Comparison of ENCODE assay signal across 22 mouse cellular contexts in genomic region chr15:3264828-3265227, GRCm38 (mm10). TPM values are rescaled to one million over a fixed set of nuclear protein-coding genes. Genes with fewer than 3 reads are reported as not detected.
DNase-seq lines count a peak whose midpoint lies in the region; ATAC-seq and TF ChIP-seq lines count a peak whose summit lies in the region.
"Had no signal": no experiment of that assay in that cellular context is flagged by ENCODE, and none has a peak within 500 bp of the region (broad histone marks: within the 10 kb centered on the region; RNA-seq: fewer than 3 reads in every experiment).

No protein-coding gene starts in this region.

- no peak overlapping the region for H3K9ac ChIP-seq in forebrain, postnatal 0 days
- no peak overlapping the region for H3K9ac ChIP-seq in kidney, embryonic 16.5 days (replicated peaks; ENCODE audit: low read length)

- no peaks in the 10 kb centered on the region for H3K36me3 ChIP-seq in forebrain, postnatal 0 days (ENCODE audit: insufficient read depth)
- no peaks in the 10 kb centered on the region for H3K36me3 ChIP-seq in kidney, embryonic 16.5 days (ENCODE audit: insufficient read depth, low read length)
- H3K36me3 ChIP-seq: G1E had no signal

- WGBS in forebrain, postnatal 0 days = 83% methylated on average over 1 of the region's 1 CpGs
- 83% methylated on average over 1 of the region's 1 CpGs for WGBS in kidney, embryonic 16.5 days

- no peak overlapping the region for H3K27ac ChIP-seq in forebrain, postnatal 0 days (ENCODE audit: low read depth, low read length)
- no peak overlapping the region for H3K27ac ChIP-seq in kidney, embryonic 16.5 days (ENCODE audit: low read length)
- no peak overlapping the region for H3K27ac ChIP-seq in left cerebral cortex, adult 2 months

- no peaks in the 10 kb centered on the region for H3K27me3 ChIP-seq in forebrain, postnatal 0 days (ENCODE audit: insufficient read depth, low read length)
- H3K27me3 ChIP-seq in kidney, embryonic 16.5 days (ENCODE audit: insufficient read depth, low read length) = no peaks in the 10 kb centered on the region
- H3K27me3 ChIP-seq: CH12.LX, Patski had no signal

- no peaks in the 10 kb centered on the region for H3K9me3 ChIP-seq in forebrain, postnatal 0 days (ENCODE audit: low read length)
- H3K9me3 ChIP-seq in kidney, embryonic 16.5 days (ENCODE audit: low read length) = no peaks in the 10 kb centered on the region
- H3K9me3 ChIP-seq: G1E had no signal

- H3K4me3 ChIP-seq in forebrain, postnatal 0 days (ENCODE audit: low read depth, low read length) = no peak overlapping the region
- no peak overlapping the region for H3K4me3 ChIP-seq in kidney, embryonic 16.5 days (ENCODE audit: low read length)
- H3K4me3 ChIP-seq in left cerebral cortex, adult 2 months = no peak overlapping the region

- ATAC-seq in common myeloid progenitor, adult 5-6 weeks (replicated peaks; ENCODE audit: low read depth, poor library complexity, severe bottlenecking) = peak; percentile 65
- ATAC-seq in granulocyte monocyte progenitor cell, adult 5-6 weeks (replicated peaks; ENCODE audit: poor library complexity, severe bottlenecking) = peak; percentile 51
- peak; percentile 50 for ATAC-seq in megakaryocyte progenitor cell, adult 5-6 weeks (replicated peaks; ENCODE audit: poor library complexity)
- ATAC-seq in forebrain, postnatal 0 days = no peak
- no peak for ATAC-seq in kidney, embryonic 16.5 days (ENCODE audit: low FRiP score, low TSS enrichment)
- ATAC-seq: Patski had no signal

- peak; percentile 10 for DNase-seq in thymus, postnatal 0 days (ENCODE audit: low spot score)
- DNase-seq in thymus, adult 18-20 months = no peak
- DNase-seq in forebrain, postnatal 0 days = no peak
- no peak for DNase-seq in left cerebral cortex, adult 2 months (ENCODE audit: extremely low spot score in 1 of 2, low spot score in 2 of 2)
- DNase-seq: adrenal gland, adult 2 months; adrenal gland, adult 8-10 months; adrenal gland, postnatal 10 days; adrenal gland, postnatal 14 days; adrenal gland, postnatal 25 days; adrenal gland, postnatal 36 days; B cell, adult 2 months; cerebellum, adult 11 months; cerebellum, adult 11-12 months had no signal

- intact Hi-C loops in left cerebral cortex, adult 2 months (cut with DNase I) = no loop called here

- H3K4me2 ChIP-seq in forebrain, postnatal 0 days (ENCODE audit: low read depth) = no peak overlapping the region
- no peak overlapping the region for H3K4me2 ChIP-seq in kidney, embryonic 16.5 days (replicated peaks; ENCODE audit: low read depth, low read length)

- TF ChIP-seq CTCF in forebrain, postnatal 0 days (IDR thresholded peaks at IDR 0.05; ENCODE audit: low read depth) = no peak
- no peak for TF ChIP-seq CTCF in left cerebral cortex, adult 2 months (IDR thresholded peaks at IDR 0.05)

- H3K4me1 ChIP-seq in forebrain, postnatal 0 days (ENCODE audit: insufficient read depth) = no peaks in the 10 kb centered on the region
- H3K4me1 ChIP-seq in kidney, embryonic 16.5 days (ENCODE audit: insufficient read depth, low read length) = peaks cover 5% of the 10 kb centered on the region; the same call in 1 of the 2 replicates

RNA-seq across cellular contexts. Expression of gene Selenop, which starts 3.5 kb away (rescaled TPM):
- polyA plus RNA-seq in thymus, postnatal 0 days (2015; fragmentation: Nextera tagmentation; extraction: Ambion mirVana) = 151 and 156 TPM in 2 replicates
- 103 and 104 TPM in 2 replicates for total RNA-seq in common myeloid progenitor, adult 5-6 weeks (2017)
- 90.6 and 91.2 TPM in 2 replicates for total RNA-seq in granulocyte monocyte progenitor cell, adult 5-6 weeks (2014; fragmentation: Nextera tagmentation)
- 38.1 and 66.0 TPM in 2 replicates for total RNA-seq in granulocyte monocyte progenitor cell, adult 5-6 weeks (2017)
- total RNA-seq in megakaryocyte progenitor cell, adult 5-6 weeks (2015) = 106 and 110 TPM in 2 replicates
- 55.3 and 56.5 TPM in 2 replicates for total RNA-seq in megakaryocyte progenitor cell, adult 5-6 weeks (2017)
- 207 and 212 TPM in 2 replicates for total RNA-seq in forebrain, postnatal 0 days (2014; rRNA removed)
- polyA plus RNA-seq in forebrain, postnatal 0 days (2015; fragmentation: Nextera tagmentation; extraction: Ambion mirVana) = 171 and 182 TPM in 2 replicates
- 158 and 163 TPM in 2 replicates for polyA plus RNA-seq in kidney, embryonic 16.5 days (2015; fragmentation: Nextera tagmentation; extraction: Ambion mirVana)
- 100 to 1,000 TPM; 284 to 293 TPM for total RNA-seq in left cerebral cortex, adult 2 months (2021)
- polyA plus RNA-seq: G1E had no signal

RNA-seq across cellular contexts. Expression of gene Ccdc152, which starts 38.5 kb away (rescaled TPM):
- 0.39 and 0.42 TPM in 2 replicates for polyA plus RNA-seq in thymus, postnatal 0 days (2015; fragmentation: Nextera tagmentation; extraction: Ambion mirVana)
- 0.91 and 1.1 TPM in 2 replicates for total RNA-seq in common myeloid progenitor, adult 5-6 weeks (2017)
- not detected in 2 replicates for total RNA-seq in granulocyte monocyte progenitor cell, adult 5-6 weeks (2014; fragmentation: Nextera tagmentation)
- total RNA-seq in granulocyte monocyte progenitor cell, adult 5-6 weeks (2017) = not detected in 2 replicates
- total RNA-seq in megakaryocyte progenitor cell, adult 5-6 weeks (2015) = not detected in 2 replicates
- not detected in 2 replicates for total RNA-seq in megakaryocyte progenitor cell, adult 5-6 weeks (2017)
- not detected in 2 replicates for total RNA-seq in forebrain, postnatal 0 days (2014; rRNA removed)
- 0.29 and 0.36 TPM in 2 replicates for polyA plus RNA-seq in forebrain, postnatal 0 days (2015; fragmentation: Nextera tagmentation; extraction: Ambion mirVana)
- polyA plus RNA-seq in kidney, embryonic 16.5 days (2015; fragmentation: Nextera tagmentation; extraction: Ambion mirVana) = 0.46 TPM in 1 of 2 replicates, not detected in the other
- total RNA-seq in left cerebral cortex, adult 2 months (2021) = not detected
- total RNA-seq: adrenal gland, adult 2 months; adrenal gland, adult 8-10 months; adrenal gland, postnatal 10 days; adrenal gland, postnatal 14 days; adrenal gland, postnatal 25 days; adrenal gland, postnatal 36 days; MEL had no signal
- polyA plus RNA-seq: adrenal gland, adult 2 months; C2C12; G1E had no signal

Comparison
In these comparisons a context has a peak if more than half of its experiments do, and no peak if none do; other contexts are left out.
1. ATAC-seq: peak in common myeloid progenitor, adult 5-6 weeks (single experiment), granulocyte monocyte progenitor cell, adult 5-6 weeks (single experiment) and megakaryocyte progenitor cell, adult 5-6 weeks (single experiment); none in forebrain, postnatal 0 days (single experiment) and kidney, embryonic 16.5 days (single experiment).